Mouse (Mus musculus): ENCODE results near the gene Dctd. TPM values are rescaled to one million over a fixed set of nuclear protein-coding genes. Genes with fewer than 3 reads are reported as not detected.

Dctd gene
- polyA plus RNA-seq, 1 experiment from 2014 or later: 10.4 TPM

GRCm38 (mm10) chr8:48098081-48098639, 732 bp upstream of the Dctd start:
- no peaks in the 10 kb centered on the region for H3K27me3 ChIP-seq (ENCODE audit: control insufficient read depth, insufficient read depth, low read length)
- peak overlapping the region; percentile 51 for H3K4me2 ChIP-seq (ENCODE audit: low read length)
- WGBS: 44% methylated on average over 13 of the region's 13 CpGs
- H3K27ac ChIP-seq (replicated peaks; ENCODE audit: low read depth, low read length): 0 out of 2 replicates have a peak overlapping the region, but pooled peaks have one; percentile 26
- DNase-seq: peak; percentile 58
- peak overlapping the region; percentile 24 for H3K4me3 ChIP-seq (replicated peaks; ENCODE audit: low read depth, low read length)
- H3K36me3 ChIP-seq (ENCODE audit: control insufficient read depth, insufficient read depth, low read length): no peaks in the 10 kb centered on the region
- ATAC-seq (ENCODE audit: low FRiP score, low TSS enrichment): no peak
- peak overlapping the region; percentile 13; the same call in 1 of the 2 replicates for H3K9ac ChIP-seq (replicated peaks; ENCODE audit: low read length)
- peaks cover 4% of the 10 kb centered on the region; the same call in 1 of the 2 replicates for H3K4me1 ChIP-seq (ENCODE audit: control insufficient read depth, insufficient read depth, low read length)
- H3K9me3 ChIP-seq (ENCODE audit: control insufficient read depth, low read length): no peaks in the 10 kb centered on the region

- no peak for ATAC-seq (ENCODE audit: low FRiP score, low TSS enrichment)
- Histone ChIP-seq H3K4me2 (ENCODE audit: low read length) (no peak overlapping the region), H3K27ac (replicated peaks; ENCODE audit: low read depth, low read length) (0 out of 2 replicates have a peak overlapping the region, but pooled peaks have one; percentile 8), H3K27me3 (ENCODE audit: control insufficient read depth, insufficient read depth, low read length) (no peaks in the 10 kb centered on the region), H3K4me1 (ENCODE audit: control insufficient read depth, insufficient read depth, low read length) (peaks cover 4% of the 10 kb centered on the region; the same call in 1 of the 2 replicates), H3K9ac (replicated peaks; ENCODE audit: low read length) (no peak overlapping the region), H3K4me3 (replicated peaks; ENCODE audit: low read depth, low read length) (no peak overlapping the region), H3K9me3 (ENCODE audit: control insufficient read depth, low read length) (no peaks in the 10 kb centered on the region), H3K36me3 (ENCODE audit: control insufficient read depth, insufficient read depth, low read length) (no peaks in the 10 kb centered on the region)
- DNase-seq: no peak
- 72% methylated on average over 14 of the region's 14 CpGs for WGBS
Observed at GRCm38 (mm10) chr8:48100100-48100787, 1.4 kb downstream of the Dctd start.

GRCm38 (mm10) chr8:48109373-48109855, 10.5 kb downstream of the Dctd start:
- Histone ChIP-seq H3K27me3 (ENCODE audit: control insufficient read depth, insufficient read depth, low read length) (no peaks in the 10 kb centered on the region), H3K4me3 (replicated peaks; ENCODE audit: low read depth, low read length) (peak overlapping the region; percentile 58), H3K4me2 (ENCODE audit: low read length) (peak overlapping the region; percentile 66), H3K4me1 (ENCODE audit: control insufficient read depth, insufficient read depth, low read length) (no peaks in the 10 kb centered on the region; the same call in 1 of the 2 replicates), H3K27ac (replicated peaks; ENCODE audit: low read depth, low read length) (no peak overlapping the region), H3K36me3 (ENCODE audit: control insufficient read depth, insufficient read depth, low read length) (no peaks in the 10 kb centered on the region), H3K9ac (replicated peaks; ENCODE audit: low read length) (peak overlapping the region; percentile 61), H3K9me3 (ENCODE audit: control insufficient read depth, low read length) (no peaks in the 10 kb centered on the region)
- DNase-seq (no peak), ATAC-seq (ENCODE audit: low FRiP score, low TSS enrichment) (no peak)
- WGBS: 40% methylated on average over 5 of the region's 5 CpGs

GRCm38 (mm10) chr8:48109856-48110780, 11.2 kb downstream of the Dctd start:
- ATAC-seq (ENCODE audit: low FRiP score, low TSS enrichment): peak; percentile 85

GRCm38 (mm10) chr8:48114591-48114990, 15.7 kb downstream of the Dctd start:
- no peaks in the 10 kb centered on the region for H3K36me3 ChIP-seq (ENCODE audit: control insufficient read depth, insufficient read depth, low read length)
- H3K9me3 ChIP-seq (ENCODE audit: control insufficient read depth, low read length): peaks cover 10% of the 10 kb centered on the region; the same call in 1 of the 2 replicates
- H3K9ac ChIP-seq (replicated peaks; ENCODE audit: low read length): no peak overlapping the region
- ATAC-seq (ENCODE audit: low FRiP score, low TSS enrichment): no peak
- H3K4me3 ChIP-seq (replicated peaks; ENCODE audit: low read depth, low read length): no peak overlapping the region
- WGBS: 87% methylated on average over 6 of the region's 6 CpGs
- no peak for DNase-seq
- no peaks in the 10 kb centered on the region; the same call in 1 of the 2 replicates for H3K4me1 ChIP-seq (ENCODE audit: control insufficient read depth, insufficient read depth, low read length)
- H3K27me3 ChIP-seq (ENCODE audit: control insufficient read depth, insufficient read depth, low read length): no peaks in the 10 kb centered on the region
- no peak overlapping the region for H3K27ac ChIP-seq (replicated peaks; ENCODE audit: low read depth, low read length)
- no peak overlapping the region for H3K4me2 ChIP-seq (ENCODE audit: low read length)

More at GRCm38 (mm10) chr8:48109856-48110780, 11.2 kb downstream of the Dctd start:
- Histone ChIP-seq H3K4me3 (replicated peaks; ENCODE audit: low read depth, low read length) (peak overlapping the region; percentile 58), H3K4me1 (ENCODE audit: control insufficient read depth, insufficient read depth, low read length) (no peaks in the 10 kb centered on the region; the same call in 1 of the 2 replicates), H3K9me3 (ENCODE audit: control insufficient read depth, low read length) (no peaks in the 10 kb centered on the region), H3K4me2 (ENCODE audit: low read length) (peak overlapping the region; percentile 66), H3K36me3 (ENCODE audit: control insufficient read depth, insufficient read depth, low read length) (no peaks in the 10 kb centered on the region), H3K27me3 (ENCODE audit: control insufficient read depth, insufficient read depth, low read length) (no peaks in the 10 kb centered on the region), H3K27ac (replicated peaks; ENCODE audit: low read depth, low read length) (no peak overlapping the region), H3K9ac (replicated peaks; ENCODE audit: low read length) (peak overlapping the region; percentile 61)
- peak; percentile 73 for DNase-seq
- WGBS: under 1% methylated on average over 54 of the region's 61 CpGs

- WGBS: 95% methylated on average over 1 of the region's 1 CpGs
- no peaks in the 10 kb centered on the region for H3K4me1 ChIP-seq (ENCODE audit: control insufficient read depth, insufficient read depth, low read length)
- H3K4me3 ChIP-seq (replicated peaks; ENCODE audit: low read depth, low read length): no peak overlapping the region
- DNase-seq: no peak
- no peaks in the 10 kb centered on the region for H3K36me3 ChIP-seq (ENCODE audit: control insufficient read depth, insufficient read depth, low read length)
- no peaks in the 10 kb centered on the region for H3K27me3 ChIP-seq (ENCODE audit: control insufficient read depth, insufficient read depth, low read length)
- peaks cover 10% of the 10 kb centered on the region; the same call in 1 of the 2 replicates for H3K9me3 ChIP-seq (ENCODE audit: control insufficient read depth, low read length)
- H3K4me2 ChIP-seq (ENCODE audit: low read length): no peak overlapping the region
- no peak overlapping the region for H3K9ac ChIP-seq (replicated peaks; ENCODE audit: low read length)
- ATAC-seq (ENCODE audit: low FRiP score, low TSS enrichment): no peak
- no peak overlapping the region for H3K27ac ChIP-seq (replicated peaks; ENCODE audit: low read depth, low read length)
Observed at GRCm38 (mm10) chr8:48122991-48123390, 24.1 kb downstream of the Dctd start.

- no peaks in the 10 kb centered on the region for H3K9me3 ChIP-seq (ENCODE audit: control insufficient read depth, low read length)
- no peaks in the 10 kb centered on the region for H3K27me3 ChIP-seq (ENCODE audit: control insufficient read depth, insufficient read depth, low read length)
- no peak overlapping the region for H3K4me2 ChIP-seq (ENCODE audit: low read length)
- H3K4me3 ChIP-seq (replicated peaks; ENCODE audit: low read depth, low read length): no peak overlapping the region
- no peak overlapping the region for H3K27ac ChIP-seq (replicated peaks; ENCODE audit: low read depth, low read length)
- H3K9ac ChIP-seq (replicated peaks; ENCODE audit: low read length): no peak overlapping the region
- 68% methylated on average over 8 of the region's 8 CpGs for WGBS
- DNase-seq: no peak
- no peak for ATAC-seq (ENCODE audit: low FRiP score, low TSS enrichment)
- no peaks in the 10 kb centered on the region for H3K36me3 ChIP-seq (ENCODE audit: control insufficient read depth, insufficient read depth, low read length)
- H3K4me1 ChIP-seq (ENCODE audit: control insufficient read depth, insufficient read depth, low read length): no peaks in the 10 kb centered on the region
Observed at GRCm38 (mm10) chr8:48124857-48125256, 26.0 kb downstream of the Dctd start.

- H3K27me3 ChIP-seq (ENCODE audit: control insufficient read depth, insufficient read depth, low read length): no peaks in the 10 kb centered on the region
- ATAC-seq (ENCODE audit: low FRiP score, low TSS enrichment): no peak
Observed at GRCm38 (mm10) chr8:48126954-48127353, 28.1 kb downstream of the Dctd start.

More at GRCm38 (mm10) chr8:48126954-48127353, 28.1 kb downstream of the Dctd start:
- no peak overlapping the region for H3K27ac ChIP-seq (replicated peaks; ENCODE audit: low read depth, low read length)
- 80% methylated on average over 13 of the region's 13 CpGs for WGBS
- no peak overlapping the region for H3K4me3 ChIP-seq (replicated peaks; ENCODE audit: low read depth, low read length)
- H3K9me3 ChIP-seq (ENCODE audit: control insufficient read depth, low read length): no peaks in the 10 kb centered on the region
- H3K4me2 ChIP-seq (ENCODE audit: low read length): no peak overlapping the region
- H3K4me1 ChIP-seq (ENCODE audit: control insufficient read depth, insufficient read depth, low read length): no peaks in the 10 kb centered on the region
- no peaks in the 10 kb centered on the region for H3K36me3 ChIP-seq (ENCODE audit: control insufficient read depth, insufficient read depth, low read length)
- H3K9ac ChIP-seq (replicated peaks; ENCODE audit: low read length): no peak overlapping the region
- DNase-seq: no peak
